Mouse (Mus musculus): ENCODE data around the gene S100z. TPM values are rescaled to one million over a fixed set of nuclear protein-coding genes. Genes with fewer than 3 reads are reported as not detected.

The S100z gene
- polyA plus RNA-seq, 1 experiment from 2014 or later, result not detected

- 75% methylated on average over 3 of the region's 3 CpGs for WGBS
- Histone ChIP-seq H3K27me3 (replicated peaks; ENCODE audit: control insufficient read depth, insufficient read depth, low read length) (no peaks in the 10 kb centered on the region), H3K27ac (ENCODE audit: low read depth) (no peak overlapping the region), H3K9me3 (ENCODE audit: control insufficient read depth, low read length) (no peaks in the 10 kb centered on the region), H3K4me1 (replicated peaks; ENCODE audit: control insufficient read depth, insufficient read depth, low read length) (no peaks in the 10 kb centered on the region), H3K36me3 (ENCODE audit: control insufficient read depth, insufficient read depth, low read length) (no peaks in the 10 kb centered on the region), H3K9ac (ENCODE audit: low read length) (no peak overlapping the region), H3K4me2 (ENCODE audit: low read length) (no peak overlapping the region), H3K4me3 (ENCODE audit: low read depth, low read length) (no peak overlapping the region)
- ATAC-seq (replicated peaks; ENCODE audit: low FRiP score, low TSS enrichment, low read depth), result no peak
- DNase-seq (ENCODE audit: low spot score), result no peak
Measured at GRCm38 (mm10) chr13:95474294-95474693, 4.2 kb downstream of the S100z start.

- no peaks in the 10 kb centered on the region for H3K27me3 ChIP-seq (replicated peaks; ENCODE audit: control insufficient read depth, insufficient read depth, low read length)
- DNase-seq (ENCODE audit: low spot score), result no peak
- no peak for ATAC-seq (replicated peaks; ENCODE audit: low FRiP score, low TSS enrichment, low read depth)
- H3K9me3 ChIP-seq (ENCODE audit: control insufficient read depth, low read length), result no peaks in the 10 kb centered on the region
- H3K4me2 ChIP-seq (ENCODE audit: low read length), result no peak overlapping the region
- no peaks in the 10 kb centered on the region for H3K4me1 ChIP-seq (replicated peaks; ENCODE audit: control insufficient read depth, insufficient read depth, low read length)
- no peaks in the 10 kb centered on the region for H3K36me3 ChIP-seq (ENCODE audit: control insufficient read depth, insufficient read depth, low read length)
- H3K9ac ChIP-seq (ENCODE audit: low read length), result no peak overlapping the region
- WGBS, result 70% methylated on average over 2 of the region's 2 CpGs
- H3K4me3 ChIP-seq (ENCODE audit: low read depth, low read length), result no peak overlapping the region
- H3K27ac ChIP-seq (ENCODE audit: low read depth), result no peak overlapping the region
Measured at GRCm38 (mm10) chr13:95470970-95471369, 7.6 kb downstream of the S100z start.

GRCm38 (mm10) chr13:95451529-95451928 is 27.0 kb downstream of the S100z start:
- no peaks in the 10 kb centered on the region for H3K27me3 ChIP-seq (replicated peaks; ENCODE audit: control insufficient read depth, insufficient read depth, low read length)
- H3K9me3 ChIP-seq (ENCODE audit: control insufficient read depth, low read length), result no peaks in the 10 kb centered on the region
- H3K27ac ChIP-seq (ENCODE audit: low read depth), result no peak overlapping the region
- no peaks in the 10 kb centered on the region for H3K4me1 ChIP-seq (replicated peaks; ENCODE audit: control insufficient read depth, insufficient read depth, low read length)
- H3K4me3 ChIP-seq (ENCODE audit: low read depth, low read length), result no peak overlapping the region
- H3K4me2 ChIP-seq (ENCODE audit: low read length), result no peak overlapping the region
- DNase-seq (ENCODE audit: low spot score), result no peak
- no peaks in the 10 kb centered on the region for H3K36me3 ChIP-seq (ENCODE audit: control insufficient read depth, insufficient read depth, low read length)
- no peak for ATAC-seq (replicated peaks; ENCODE audit: low FRiP score, low TSS enrichment, low read depth)
- no peak overlapping the region for H3K9ac ChIP-seq (ENCODE audit: low read length)
- WGBS, result 76% methylated on average over 2 of the region's 2 CpGs

- DNase-seq (ENCODE audit: low spot score), result no peak
- WGBS, result 90% methylated on average over 9 of the region's 9 CpGs
- peaks cover 2% of the 10 kb centered on the region; the same call in 1 of the 2 replicates for H3K27me3 ChIP-seq (replicated peaks; ENCODE audit: control insufficient read depth, insufficient read depth, low read length)
- H3K9me3 ChIP-seq (ENCODE audit: control insufficient read depth, low read length), result no peaks in the 10 kb centered on the region
- H3K27ac ChIP-seq (ENCODE audit: low read depth), result no peak overlapping the region
- ATAC-seq (replicated peaks; ENCODE audit: low FRiP score, low TSS enrichment, low read depth), result no peak
- no peak overlapping the region for H3K9ac ChIP-seq (ENCODE audit: low read length)
- no peak overlapping the region for H3K4me2 ChIP-seq (ENCODE audit: low read length)
- H3K4me3 ChIP-seq (ENCODE audit: low read depth, low read length), result no peak overlapping the region
- no peaks in the 10 kb centered on the region for H3K4me1 ChIP-seq (replicated peaks; ENCODE audit: control insufficient read depth, insufficient read depth, low read length)
- H3K36me3 ChIP-seq (ENCODE audit: control insufficient read depth, insufficient read depth, low read length), result no peaks in the 10 kb centered on the region
Measured at GRCm38 (mm10) chr13:95450636-95451210, 27.8 kb downstream of the S100z start.

- Histone ChIP-seq H3K27ac (ENCODE audit: low read depth) (no peak overlapping the region), H3K9me3 (ENCODE audit: control insufficient read depth, low read length) (no peaks in the 10 kb centered on the region), H3K36me3 (ENCODE audit: control insufficient read depth, insufficient read depth, low read length) (no peaks in the 10 kb centered on the region), H3K4me2 (ENCODE audit: low read length) (no peak overlapping the region), H3K9ac (ENCODE audit: low read length) (no peak overlapping the region), H3K27me3 (replicated peaks; ENCODE audit: control insufficient read depth, insufficient read depth, low read length) (peaks cover 12% of the 10 kb centered on the region), H3K4me1 (replicated peaks; ENCODE audit: control insufficient read depth, insufficient read depth, low read length) (no peaks in the 10 kb centered on the region), H3K4me3 (ENCODE audit: low read depth, low read length) (no peak overlapping the region)
- WGBS, result 81% methylated on average over 3 of the region's 3 CpGs
- no peak for ATAC-seq (replicated peaks; ENCODE audit: low FRiP score, low TSS enrichment, low read depth)
- no peak for DNase-seq (ENCODE audit: low spot score)
Measured at GRCm38 (mm10) chr13:95449730-95450129, 28.8 kb downstream of the S100z start.

- ATAC-seq (replicated peaks; ENCODE audit: low FRiP score, low TSS enrichment, low read depth) (no peak), DNase-seq (ENCODE audit: low spot score) (no peak)
- 66% methylated on average over 11 of the region's 11 CpGs for WGBS
- H3K4me2 ChIP-seq (ENCODE audit: low read length), result peak within 1 kb of the TSS; percentile 69
- no peaks in the 10 kb centered on the region; the same call in 1 of the 2 replicates for H3K4me1 ChIP-seq (replicated peaks; ENCODE audit: control insufficient read depth, insufficient read depth, low read length)
- H3K9me3 ChIP-seq (ENCODE audit: control insufficient read depth, low read length), result no peaks in the 10 kb centered on the region
- H3K9ac ChIP-seq (ENCODE audit: low read length), result peak within 1 kb of the TSS; percentile 34; the same call in 1 of the 2 replicates
- H3K27ac ChIP-seq (ENCODE audit: low read depth), result no peak within 1 kb of the TSS
- peak within 1 kb of the TSS; percentile 42 for H3K4me3 ChIP-seq (ENCODE audit: low read depth, low read length)
- H3K27me3 ChIP-seq (replicated peaks; ENCODE audit: control insufficient read depth, insufficient read depth, low read length), result peaks cover 37% of the 10 kb centered on the region
- no peaks in the 10 kb centered on the region for H3K36me3 ChIP-seq (ENCODE audit: control insufficient read depth, insufficient read depth, low read length)
Measured at GRCm38 (mm10) chr13:95444824-95445223, 33.7 kb downstream of the S100z start, which contains the start of gene Crhbp. TSS of gene Crhbp (minus strand) at chr13:95444924.

- DNase-seq (ENCODE audit: low spot score), result no peak
- 20% methylated on average over 7 of the region's 7 CpGs for whole genome bisulfite sequencing
Measured at GRCm38 (mm10) chr13:95444291-95444690, 34.2 kb downstream of the S100z start.

GRCm38 (mm10) chr13:95443376-95444233 is 34.9 kb downstream of the S100z start:
- DNase-seq (ENCODE audit: low spot score) (peak; percentile 79), ATAC-seq (replicated peaks; ENCODE audit: low FRiP score, low TSS enrichment, low read depth) (peak; percentile 43)
- H3K9me3 ChIP-seq (ENCODE audit: control insufficient read depth, low read length), result no peaks in the 10 kb centered on the region
- H3K4me1 ChIP-seq (replicated peaks; ENCODE audit: control insufficient read depth, insufficient read depth, low read length), result no peaks in the 10 kb centered on the region; the same call in 1 of the 2 replicates
- no peak overlapping the region for H3K27ac ChIP-seq (ENCODE audit: low read depth)
- H3K4me3 ChIP-seq (ENCODE audit: low read depth, low read length), result peak overlapping the region; percentile 42
- peak overlapping the region; percentile 34 for H3K9ac ChIP-seq (ENCODE audit: low read length)
- H3K27me3 ChIP-seq (replicated peaks; ENCODE audit: control insufficient read depth, insufficient read depth, low read length), result peaks cover 37% of the 10 kb centered on the region
- 1% methylated on average over 46 of the region's 46 CpGs for WGBS
- no peaks in the 10 kb centered on the region for H3K36me3 ChIP-seq (ENCODE audit: control insufficient read depth, insufficient read depth, low read length)
- peak overlapping the region; percentile 69 for H3K4me2 ChIP-seq (ENCODE audit: low read length)

More at GRCm38 (mm10) chr13:95444291-95444690, 34.2 kb downstream of the S100z start:
- no peaks in the 10 kb centered on the region for H3K9me3 ChIP-seq (ENCODE audit: control insufficient read depth, low read length)
- 0 out of 2 replicates have a peak overlapping the region, but pooled peaks have one; percentile 42 for H3K4me3 ChIP-seq (ENCODE audit: low read depth, low read length)
- H3K4me2 ChIP-seq (ENCODE audit: low read length), result peak overlapping the region; percentile 69
- no peak overlapping the region for H3K27ac ChIP-seq (ENCODE audit: low read depth)
- peaks cover 37% of the 10 kb centered on the region for H3K27me3 ChIP-seq (replicated peaks; ENCODE audit: control insufficient read depth, insufficient read depth, low read length)
- H3K4me1 ChIP-seq (replicated peaks; ENCODE audit: control insufficient read depth, insufficient read depth, low read length), result no peaks in the 10 kb centered on the region; the same call in 1 of the 2 replicates
- no peaks in the 10 kb centered on the region for H3K36me3 ChIP-seq (ENCODE audit: control insufficient read depth, insufficient read depth, low read length)
- no peak for ATAC-seq (replicated peaks; ENCODE audit: low FRiP score, low TSS enrichment, low read depth)
- no peak overlapping the region for H3K9ac ChIP-seq (ENCODE audit: low read length)
